Mouse (Mus musculus) bone marrow, adult 2 months (tissue): Measurements from ENCODE around the gene Slc7a4.

Experiments used
- CTCF ChIP-seq: fragments of 200-500 bp; IDR thresholded peaks from 2 replicates; pipeline ENCODE4 v1.5.1; 2011; ENCODE audit warnings: low read length, control low read depth; ENCODE audit not compliant: control insufficient read depth, insufficient read depth
- POLR2A ChIP-seq: fragments of 200-500 bp; IDR thresholded peaks from 2 replicates; pipeline ENCODE4 v1.6.1; 2011; ENCODE audit warnings: low read depth, mild to moderate bottlenecking, control low read depth, low read length, borderline replicate concordance; ENCODE audit not compliant: control insufficient read depth

GRCm38 (mm10) chr16:17561128-17561750, 21.8 kb downstream of the Slc7a4 start, which contains the start of gene Lrrc74b:
- TF ChIP-seq CTCF (no peak), POLR2A (no peak)
